Mouse (Mus musculus) cerebellum, adult 2 months (tissue): ENCODE results near the gene Pif1. TPM values are rescaled to one million over a fixed set of nuclear protein-coding genes. Genes with fewer than 3 reads are reported as not detected.

ENCODE experiments used
- DNase-seq, 2 experiments: peaks; one replicate each; pipeline ENCODE4 v3.0.0; 2021
- H3K27ac ChIP-seq: fragments of 200-500 bp; 2 replicates; pipeline ENCODE4 v1.5.1; 2012; ENCODE audit warnings: low read length, control low read depth, inconsistent platforms; ENCODE audit not compliant: insufficient read depth
- H3K27me3 ChIP-seq: fragments of 200-500 bp; 2 replicates; pipeline ENCODE4 v1.6.1; 2012; ENCODE audit warnings: inconsistent platforms, mild to moderate bottlenecking, low read length, moderate library complexity; ENCODE audit not compliant: control insufficient read depth, insufficient read depth
- H3K4me1 ChIP-seq: fragments of 200-500 bp; 2 replicates; pipeline ENCODE4 v1.6.1; 2011; ENCODE audit warnings: low read length; ENCODE audit not compliant: control insufficient read depth, insufficient read depth
- H3K4me3 ChIP-seq: fragments of 200-500 bp; replicated peaks from 2 replicates; pipeline ENCODE3; 2011; ENCODE audit warnings: mild to moderate bottlenecking, low read depth, low read length, control low read depth; ENCODE audit not compliant: insufficient read depth
- CTCF ChIP-seq: fragments of 200-500 bp; IDR thresholded peaks from 2 replicates; pipeline ENCODE4 v1.5.1; 2011; ENCODE audit warnings: low read depth, mild to moderate bottlenecking, control low read depth, low read length, moderate library complexity, borderline replicate concordance; ENCODE audit not compliant: insufficient read depth
- POLR2A ChIP-seq: fragments of 200-500 bp; IDR thresholded peaks from 2 replicates; pipeline ENCODE4 v1.6.1; 2011; ENCODE audit warnings: low read length, control low read depth, borderline replicate concordance; ENCODE audit not compliant: insufficient read depth
- WGBS: fragments of 180-500 bp; shearing (Covaris S2); methylation state at CpG from one replicate; pipeline ENCODE4 v1.1.7; 2018; 5-methylcytosine and 5-hydroxymethylcytosine counted together
- polyA plus RNA-seq: library from polyadenylated mRNA; depleted of rRNA; stranded (reverse); fragments of >200 nt; gene quantifications from 2 replicates; pipeline ENCODE4 v1.2.3, GENCODE M21; 2012; rRNA removed

Pif1 gene
- polyA plus RNA-seq = 0.11 and 0.14 TPM in 2 replicates

- H3K4me1 ChIP-seq = peaks cover 6% of the 10 kb centered on the region; the same call in 1 of the 2 replicates
- 8% methylated on average over 28 of the region's 28 CpGs for WGBS
Measured at GRCm38 (mm10) chr9:65586406-65587269, at the start of gene Pif1. Gene Pif1 (plus strand): TSS chr9:65587160.

GRCm38 (mm10) chr9:65537901-65538630, 48.9 kb upstream of the Pif1 start:
- peaks cover 3% of the 10 kb centered on the region; the same call in 1 of the 2 replicates for H3K4me1 ChIP-seq
- DNase-seq = no peak
- no peak overlapping the region for H3K27ac ChIP-seq
- no peaks in the 10 kb centered on the region for H3K27me3 ChIP-seq
- H3K4me3 ChIP-seq = no peak overlapping the region
- WGBS = 83% methylated on average over 8 of the region's 8 CpGs
- TF ChIP-seq CTCF = no peak
- no peak for TF ChIP-seq POLR2A

More at GRCm38 (mm10) chr9:65586406-65587269, at the start of gene Pif1:
- DNase-seq = peak; percentile 56 to 60
- H3K27ac ChIP-seq = no peak within 1 kb of the TSS
- TF ChIP-seq CTCF = no peak
- TF ChIP-seq POLR2A = no peak
- H3K27me3 ChIP-seq = no peaks in the 10 kb centered on the region
- H3K4me3 ChIP-seq = peak within 1 kb of the TSS; percentile 62

- TF ChIP-seq CTCF = no peak
- no peak for TF ChIP-seq POLR2A
- 90% methylated on average over 9 of the region's 9 CpGs for WGBS
Measured at GRCm38 (mm10) chr9:65539697-65540096, 47.3 kb upstream of the Pif1 start.

GRCm38 (mm10) chr9:65541126-65542068, 45.6 kb upstream of the Pif1 start:
- TF ChIP-seq CTCF (no peak), POLR2A (no peak)

More at GRCm38 (mm10) chr9:65539697-65540096, 47.3 kb upstream of the Pif1 start:
- Histone ChIP-seq H3K27me3 (no peaks in the 10 kb centered on the region), H3K4me1 (peaks cover 3% of the 10 kb centered on the region; the same call in 1 of the 2 replicates), H3K4me3 (no peak overlapping the region), H3K27ac (no peak overlapping the region)
- no peak for DNase-seq

GRCm38 (mm10) chr9:65542111-65542524, 44.8 kb upstream of the Pif1 start:
- Histone ChIP-seq H3K4me3 (no peak overlapping the region), H3K27ac (no peak overlapping the region), H3K4me1 (peaks cover 5% of the 10 kb centered on the region; the same call in 1 of the 2 replicates), H3K27me3 (no peaks in the 10 kb centered on the region)
- DNase-seq = no peak
- TF ChIP-seq POLR2A = no peak
- TF ChIP-seq CTCF = no peak
- 78% methylated on average over 7 of the region's 7 CpGs for WGBS

More at GRCm38 (mm10) chr9:65541126-65542068, 45.6 kb upstream of the Pif1 start:
- peaks cover 5% of the 10 kb centered on the region; the same call in 1 of the 2 replicates for H3K4me1 ChIP-seq
- no peak overlapping the region for H3K4me3 ChIP-seq
- 55% methylated on average over 13 of the region's 13 CpGs for WGBS
- DNase-seq = no peak
- no peaks in the 10 kb centered on the region for H3K27me3 ChIP-seq
- no peak overlapping the region for H3K27ac ChIP-seq

GRCm38 (mm10) chr9:65545635-65546412, 41.1 kb upstream of the Pif1 start:
- WGBS = 54% methylated on average over 10 of the region's 10 CpGs
- TF ChIP-seq POLR2A (no peak), CTCF (no peak)
- no peak for DNase-seq
- Histone ChIP-seq H3K4me1 (peaks cover 8% of the 10 kb centered on the region), H3K27ac (no peak overlapping the region), H3K27me3 (no peaks in the 10 kb centered on the region), H3K4me3 (no peak overlapping the region)
